Mouse (Mus musculus) C2C12 (cell line): Measurements from ENCODE around the gene Cd2bp2. TPM values are rescaled to one million over a fixed set of nuclear protein-coding genes. Genes with fewer than 3 reads are reported as not detected.

ENCODE experiments used
- H3K27me3 ChIP-seq: one replicate; pipeline ENCODE4 v1.6.1; 2011; ENCODE audit not compliant: control insufficient read depth, insufficient read depth, insufficient read length
- H3K36me3 ChIP-seq: one replicate; pipeline ENCODE4 v1.6.1; 2011; ENCODE audit not compliant: control insufficient read depth, insufficient read depth
- H3K4me3 ChIP-seq: one replicate; pipeline ENCODE4 v1.5.1; 2011; ENCODE audit warnings: mild to moderate bottlenecking, control low read depth; ENCODE audit not compliant: poor library complexity, insufficient read depth, severe bottlenecking
- H3K79me2 ChIP-seq: one replicate; pipeline ENCODE4 v1.6.1; 2011; ENCODE audit not compliant: control insufficient read depth, insufficient read depth
- H3K79me3 ChIP-seq: one replicate; pipeline ENCODE4 v1.6.1; 2011; ENCODE audit warnings: low read depth, control low read depth
- H3ac ChIP-seq: one replicate; pipeline ENCODE3; 2011; ENCODE audit warnings: low read depth; ENCODE audit not compliant: control insufficient read depth, insufficient read length
- CEBPB ChIP-seq: IDR thresholded peaks from one replicate; pipeline ENCODE4 v1.6.1; 2011; ENCODE audit warnings: low read depth, mild to moderate bottlenecking, control low read depth, moderate library complexity
- CTCF ChIP-seq: IDR thresholded peaks from one replicate; pipeline ENCODE4 v1.5.1; 2011; ENCODE audit not compliant: control insufficient read depth, insufficient read depth, insufficient read length
- FOSL1 ChIP-seq: IDR thresholded peaks from one replicate; pipeline ENCODE4 v1.8.0; 2011; ENCODE audit warnings: mild to moderate bottlenecking, low read length; ENCODE audit not compliant: poor library complexity, insufficient read depth, severe bottlenecking
- MAX ChIP-seq: IDR thresholded peaks from one replicate; pipeline ENCODE4 v1.6.1; 2011; ENCODE audit warnings: mild to moderate bottlenecking, control low read depth
- MYOD1 ChIP-seq: IDR thresholded peaks from one replicate; pipeline ENCODE4 v1.6.1; 2011; ENCODE audit warnings: low read depth; ENCODE audit not compliant: control insufficient read depth, insufficient read length
- MYOG ChIP-seq: IDR thresholded peaks from one replicate; pipeline ENCODE4 v1.6.1; 2011; ENCODE audit not compliant: control insufficient read depth, insufficient read length; ENCODE audit errors: extremely low read depth
- USF1 ChIP-seq: IDR thresholded peaks from one replicate; pipeline ENCODE4 v1.6.1; 2011; ENCODE audit warnings: low read depth, mild to moderate bottlenecking, control low read depth, moderate library complexity
- polyA plus RNA-seq: library from polyadenylated mRNA; unstranded; fragments of >200 nt; fragmentation: generic; extraction: Trizol; gene quantifications from one replicate; pipeline ENCODE4 v1.2.1, GENCODE M21; 2012; ENCODE audit warnings: missing spikeins

The Cd2bp2 gene
- polyA plus RNA-seq, 1 experiment = 56.2 TPM

DNA sequence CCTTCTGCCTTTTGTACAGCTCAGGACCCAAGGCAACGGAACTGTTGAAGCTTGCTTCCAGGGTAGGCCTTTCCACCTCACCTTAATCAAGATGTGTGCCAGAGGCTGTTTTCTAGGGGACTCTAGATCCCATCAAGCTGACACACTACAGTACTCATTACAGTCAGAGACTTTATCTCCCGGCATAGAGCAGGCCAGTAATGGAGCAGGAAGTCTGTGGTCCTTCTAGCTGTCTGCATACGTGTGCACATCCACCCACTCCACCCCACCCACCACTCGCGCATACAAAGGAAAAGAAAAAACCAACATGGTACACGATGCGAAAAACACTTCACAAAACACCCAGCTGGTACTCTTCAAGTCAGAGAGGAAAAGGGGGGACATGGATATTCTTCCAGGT, 51.4 kb downstream of the Cd2bp2 start:
- TF ChIP-seq CEBPB = no peak
- TF ChIP-seq MAX = no peak
- no peak for TF ChIP-seq MYOD1
- TF ChIP-seq FOSL1 = no peak
- TF ChIP-seq CTCF = no peak
- TF ChIP-seq USF1 = no peak
- TF ChIP-seq MYOG = no peak
- Histone ChIP-seq H3K79me3 (no peaks in the 10 kb centered on the region), H3K36me3 (no peaks in the 10 kb centered on the region), H3K79me2 (no peaks in the 10 kb centered on the region), H3ac (no peak overlapping the region), H3K4me3 (no peak overlapping the region), H3K27me3 (no peaks in the 10 kb centered on the region)

DNA sequence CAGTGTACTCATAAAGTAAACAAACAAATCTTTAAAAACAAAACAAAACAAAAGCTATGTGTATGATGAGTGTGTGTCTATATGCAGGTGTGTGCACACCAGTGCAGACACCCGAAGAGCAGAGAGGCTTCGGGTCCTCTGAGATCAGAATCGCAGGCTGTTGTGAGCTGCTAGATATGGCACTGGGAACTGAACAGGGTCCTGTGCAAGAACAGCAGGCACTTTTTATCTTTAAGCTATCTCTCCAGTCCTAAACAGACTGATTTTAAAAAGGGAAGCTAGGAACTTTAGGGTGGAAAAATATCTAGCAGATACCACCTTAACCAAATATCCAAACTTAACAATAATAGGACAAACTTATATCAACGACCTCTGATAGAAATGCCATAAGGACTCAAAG, 53.2 kb downstream of the Cd2bp2 start:
- Histone ChIP-seq H3K79me3 (no peaks in the 10 kb centered on the region), H3K79me2 (no peaks in the 10 kb centered on the region), H3ac (no peak overlapping the region), H3K36me3 (no peaks in the 10 kb centered on the region), H3K4me3 (no peak overlapping the region), H3K27me3 (no peaks in the 10 kb centered on the region)
- TF ChIP-seq USF1 (no peak), MYOG (no peak), CEBPB (no peak), CTCF (no peak), FOSL1 (no peak), MYOD1 (no peak), MAX (no peak)

DNA sequence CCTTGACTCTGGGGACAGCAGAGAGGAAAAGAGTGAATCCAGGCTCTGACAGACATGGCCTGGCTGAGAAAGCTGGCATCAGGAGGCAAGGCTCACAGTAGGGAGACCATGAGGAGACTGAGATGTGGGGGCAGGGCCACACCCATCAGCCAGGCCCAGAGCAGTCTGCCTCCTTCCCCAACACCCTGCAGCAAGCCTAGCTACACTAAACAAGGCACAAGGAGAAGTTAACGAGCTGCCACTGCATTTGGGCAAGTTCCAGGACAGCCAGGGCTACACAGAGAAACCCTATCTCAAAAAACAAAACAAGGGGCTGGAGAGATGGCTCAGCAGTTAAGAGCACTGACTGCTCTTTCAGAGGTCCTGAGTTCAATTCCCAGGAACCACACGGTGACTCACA, 53.6 kb downstream of the Cd2bp2 start:
- no peaks in the 10 kb centered on the region for H3K27me3 ChIP-seq
- H3K4me3 ChIP-seq = no peak overlapping the region
- H3K79me3 ChIP-seq = no peaks in the 10 kb centered on the region
- H3K36me3 ChIP-seq = no peaks in the 10 kb centered on the region
- TF ChIP-seq MYOD1 (no peak), CTCF (no peak), CEBPB (no peak), FOSL1 (no peak), USF1 (no peak), MYOG (no peak), MAX (no peak)
- no peak overlapping the region for H3ac ChIP-seq
- no peaks in the 10 kb centered on the region for H3K79me2 ChIP-seq

Other genes starting within 250 kb of the Cd2bp2 start
- gene Asphd1, start 246.5 kb downstream of the Cd2bp2 start, polyA plus RNA-seq = 0.07 TPM
- 0.11 TPM for gene Sez6l2, start 245.5 kb downstream of the Cd2bp2 start, polyA plus RNA-seq
- gene Cdipt, start 220.1 kb downstream of the Cd2bp2 start, polyA plus RNA-seq = 115 TPM
- 0.06 TPM for gene Cdiptos, start 220.0 kb downstream of the Cd2bp2 start, polyA plus RNA-seq
- 32.7 TPM for gene Mvp, start 181.4 kb downstream of the Cd2bp2 start, polyA plus RNA-seq
- 1.2 TPM for gene Pagr1b, start 179.6 kb downstream of the Cd2bp2 start, polyA plus RNA-seq
- gene Pagr1a, start 178.7 kb downstream of the Cd2bp2 start, polyA plus RNA-seq = 22.3 TPM
- gene Gm42742, start 175.0 kb downstream of the Cd2bp2 start, polyA plus RNA-seq = 39.7 TPM
- 0.02 TPM for gene Prrt2, start 174.8 kb downstream of the Cd2bp2 start, polyA plus RNA-seq
- 141 TPM for gene Maz, start 169.0 kb downstream of the Cd2bp2 start, polyA plus RNA-seq
- gene Kif22, start 153.6 kb downstream of the Cd2bp2 start, polyA plus RNA-seq = 75.4 TPM
- not detected for gene Zg16, start 108.7 kb downstream of the Cd2bp2 start, polyA plus RNA-seq
- gene AI467606, start 104.7 kb downstream of the Cd2bp2 start, polyA plus RNA-seq = 34.0 TPM
- gene Qprt, start 73.8 kb downstream of the Cd2bp2 start, polyA plus RNA-seq = not detected
- 23.1 TPM for gene Spn, start 58.2 kb downstream of the Cd2bp2 start, polyA plus RNA-seq
- 41.4 TPM for gene Tbc1d10b, start 12.4 kb upstream of the Cd2bp2 start, polyA plus RNA-seq
- gene Mylpf, start 12.8 kb upstream of the Cd2bp2 start, polyA plus RNA-seq = 39.4 TPM
- gene Zfp553, start 37.0 kb upstream of the Cd2bp2 start, polyA plus RNA-seq = 16.1 TPM
- 1.7 TPM for gene Sept1, start 37.1 kb upstream of the Cd2bp2 start, polyA plus RNA-seq
- gene Zfp771, start 48.2 kb upstream of the Cd2bp2 start, polyA plus RNA-seq = 38.0 TPM
- 226 TPM for gene Dctpp1, start 64.7 kb upstream of the Cd2bp2 start, polyA plus RNA-seq
- 41.4 TPM for gene Sephs2, start 78.0 kb upstream of the Cd2bp2 start, polyA plus RNA-seq
- gene Itgal, start 100.2 kb upstream of the Cd2bp2 start, polyA plus RNA-seq = 0.07 TPM
- gene Zfp768, start 149.5 kb upstream of the Cd2bp2 start, polyA plus RNA-seq = 17.5 TPM
- 5.1 TPM for gene Zfp747, start 180.0 kb upstream of the Cd2bp2 start, polyA plus RNA-seq
- 0.32 TPM for gene 9130019O22Rik, start 191.1 kb upstream of the Cd2bp2 start, polyA plus RNA-seq
- gene E430018J23Rik, start 197.6 kb upstream of the Cd2bp2 start, polyA plus RNA-seq = 2.9 TPM
- 1.9 TPM for gene Zfp764, start 210.8 kb upstream of the Cd2bp2 start, polyA plus RNA-seq
- 8.2 TPM for gene Zfp688, start 226.0 kb upstream of the Cd2bp2 start, polyA plus RNA-seq